Mouse (Mus musculus): ENCODE data around the gene Nat8l. TPM values are rescaled to one million over a fixed set of nuclear protein-coding genes. Genes with fewer than 3 reads are reported as not detected.
A peak's percentile ranks its signal among the peaks of the same experiment; 100 is the strongest.
"Not testable (repeated sequence)": the region's sequence is repeated elsewhere in the genome, so short reads cannot be mapped to it uniquely, and the experiment has no call there.

Nat8l gene
- not detected for polyA plus RNA-seq (2017; shearing (Covaris generic))

- no peak for ATAC-seq
Measured at GRCm38 (mm10) chr5:33995843-33996693, at the start of gene Nat8l. Gene Nat8l (plus strand): TSS chr5:33995984.

GRCm38 (mm10) chr5:33947035-33947434 lies 48.7 kb upstream of the Nat8l start:
- ATAC-seq: not testable (repeated sequence)

- ATAC-seq: no peak
Measured at GRCm38 (mm10) chr5:33948314-33948713, 47.5 kb upstream of the Nat8l start.

- ATAC-seq: no peak
Measured at GRCm38 (mm10) chr5:33953471-33954185, 42.2 kb upstream of the Nat8l start.

GRCm38 (mm10) chr5:33954354-33954753 lies 41.4 kb upstream of the Nat8l start:
- ATAC-seq: peak; percentile 46

- ATAC-seq: no peak
Measured at GRCm38 (mm10) chr5:33955868-33956267, 39.9 kb upstream of the Nat8l start.

DNA sequence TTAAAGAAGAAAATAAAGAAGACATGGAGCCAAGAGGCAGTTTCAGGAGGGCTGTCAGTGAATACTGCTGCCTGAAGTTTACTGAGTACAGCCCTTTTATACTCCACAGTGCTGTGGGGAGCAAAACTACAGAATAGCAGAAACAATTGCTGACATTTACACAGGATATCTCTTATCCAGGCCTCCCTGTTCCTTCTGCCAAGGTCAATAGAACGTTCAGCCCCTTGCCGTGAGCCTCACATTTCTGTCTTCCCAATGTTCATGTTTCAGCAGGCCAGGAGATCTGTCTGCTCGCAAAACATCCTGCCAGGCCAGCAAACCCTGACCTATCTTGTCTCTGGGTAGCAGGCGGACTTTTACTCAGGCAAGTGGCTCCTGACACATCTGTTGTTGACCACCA lies 36.4 kb upstream of the Nat8l start:
- ATAC-seq: no peak

DNA sequence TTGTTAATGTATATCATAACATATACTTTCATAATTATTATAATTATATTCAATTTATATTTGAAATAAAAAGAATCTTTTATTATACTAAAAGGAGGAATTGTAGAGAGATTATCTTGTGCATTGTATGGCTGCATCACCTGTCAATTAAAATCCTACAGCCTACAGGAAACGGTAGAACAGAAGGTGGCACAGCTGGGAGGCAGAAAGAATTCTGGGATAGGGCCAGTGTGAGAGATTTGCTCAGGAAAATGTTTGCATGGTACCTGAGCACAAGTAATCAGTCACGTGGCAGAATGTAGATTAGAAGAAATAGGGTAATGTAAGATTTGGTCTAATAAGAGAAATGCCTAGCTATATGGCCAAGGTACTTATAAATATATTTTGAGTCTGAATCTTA lies 21.0 kb upstream of the Nat8l start:
- ATAC-seq: no peak

DNA sequence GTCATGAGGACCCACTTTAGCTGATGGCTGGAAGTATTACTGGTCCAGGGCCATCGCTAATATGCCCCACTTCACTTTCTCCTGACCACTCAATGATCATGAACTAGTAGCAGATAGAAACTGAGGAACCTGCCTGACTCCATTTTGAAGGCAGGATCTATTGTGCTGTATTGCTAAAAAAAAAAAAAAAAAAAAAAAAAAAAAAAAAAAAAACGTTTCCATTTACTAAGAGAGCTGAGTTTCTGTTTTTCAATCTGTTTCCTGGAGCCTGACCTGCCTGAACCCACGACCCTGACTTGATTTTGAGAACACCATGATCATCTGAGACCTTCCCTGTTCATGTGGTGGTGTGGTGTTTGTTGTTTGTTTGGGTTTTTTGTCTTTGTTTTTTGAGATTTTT lies 19.5 kb upstream of the Nat8l start:
- ATAC-seq: no peak

DNA sequence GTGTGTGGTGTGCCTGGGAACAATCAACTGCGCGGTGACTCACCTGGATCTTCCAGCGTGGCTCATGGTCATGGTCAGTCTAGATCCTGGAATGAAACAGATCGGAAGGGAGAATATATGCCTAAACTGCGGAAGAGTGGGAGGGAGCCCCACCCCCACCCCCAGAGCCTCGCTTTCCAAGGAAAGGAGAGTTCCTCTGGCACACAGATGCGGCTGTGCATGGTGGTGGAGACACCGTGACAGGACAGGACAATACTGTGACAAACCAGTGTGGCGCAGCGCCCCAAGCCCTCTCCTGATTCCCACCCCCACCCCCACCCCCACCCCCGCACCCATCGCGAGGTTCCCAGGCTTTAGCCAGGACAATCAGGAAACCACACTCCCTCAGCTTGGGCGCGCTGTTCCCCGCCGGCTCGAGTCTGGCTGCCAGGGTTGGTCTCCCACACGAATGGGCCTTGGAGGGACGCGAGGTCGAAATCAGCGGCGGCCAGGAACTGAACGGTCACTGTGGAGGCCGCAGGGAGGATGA lies 13.0 kb upstream of the Nat8l start:
- ATAC-seq: no peak

DNA sequence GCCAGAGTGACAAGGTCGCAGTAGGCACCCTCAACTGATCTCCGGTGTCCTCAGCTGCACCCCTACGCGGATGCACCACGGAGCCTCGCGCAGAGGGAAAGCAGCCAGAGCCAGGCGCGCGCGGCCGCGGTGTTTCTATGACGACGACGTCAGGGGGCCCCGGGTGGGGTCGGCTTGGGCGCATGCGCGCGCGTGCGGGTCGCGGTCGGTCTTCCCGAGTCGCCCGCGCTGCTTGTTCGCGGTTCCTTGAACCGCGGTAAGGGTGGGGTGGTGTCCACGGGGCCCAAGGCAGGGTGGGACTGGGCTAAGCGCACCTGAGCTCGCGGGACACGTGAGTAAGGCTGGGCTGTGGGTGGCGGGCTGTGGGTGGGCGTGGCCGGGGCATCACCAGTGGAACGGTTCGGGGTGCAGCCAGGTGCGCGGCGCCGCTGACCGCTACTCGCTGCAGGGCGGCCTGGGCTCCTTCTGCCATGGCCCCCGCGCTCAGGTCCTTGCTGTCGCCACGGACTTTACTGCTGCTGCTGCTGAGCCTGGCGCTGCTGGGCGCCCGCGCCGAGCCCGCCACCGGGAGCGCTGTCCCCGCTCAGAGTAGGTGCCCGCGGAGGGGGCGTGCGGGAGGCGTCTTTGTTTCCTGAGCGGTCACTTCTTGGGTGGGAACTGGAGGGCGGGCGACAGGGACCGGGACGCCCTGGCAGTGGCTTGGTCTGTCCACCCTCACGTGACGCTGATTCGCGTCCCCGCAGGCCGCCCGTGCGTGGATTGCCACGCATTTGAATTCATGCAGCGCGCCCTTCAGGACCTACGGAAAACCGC lies 12.3 kb upstream of the Nat8l start, which contains the start of gene Gm1673:
Gene Gm1673, plus strand, starts transcription at position 125 of the 813 bp plus-strand sequence.
- no peak for ATAC-seq

DNA sequence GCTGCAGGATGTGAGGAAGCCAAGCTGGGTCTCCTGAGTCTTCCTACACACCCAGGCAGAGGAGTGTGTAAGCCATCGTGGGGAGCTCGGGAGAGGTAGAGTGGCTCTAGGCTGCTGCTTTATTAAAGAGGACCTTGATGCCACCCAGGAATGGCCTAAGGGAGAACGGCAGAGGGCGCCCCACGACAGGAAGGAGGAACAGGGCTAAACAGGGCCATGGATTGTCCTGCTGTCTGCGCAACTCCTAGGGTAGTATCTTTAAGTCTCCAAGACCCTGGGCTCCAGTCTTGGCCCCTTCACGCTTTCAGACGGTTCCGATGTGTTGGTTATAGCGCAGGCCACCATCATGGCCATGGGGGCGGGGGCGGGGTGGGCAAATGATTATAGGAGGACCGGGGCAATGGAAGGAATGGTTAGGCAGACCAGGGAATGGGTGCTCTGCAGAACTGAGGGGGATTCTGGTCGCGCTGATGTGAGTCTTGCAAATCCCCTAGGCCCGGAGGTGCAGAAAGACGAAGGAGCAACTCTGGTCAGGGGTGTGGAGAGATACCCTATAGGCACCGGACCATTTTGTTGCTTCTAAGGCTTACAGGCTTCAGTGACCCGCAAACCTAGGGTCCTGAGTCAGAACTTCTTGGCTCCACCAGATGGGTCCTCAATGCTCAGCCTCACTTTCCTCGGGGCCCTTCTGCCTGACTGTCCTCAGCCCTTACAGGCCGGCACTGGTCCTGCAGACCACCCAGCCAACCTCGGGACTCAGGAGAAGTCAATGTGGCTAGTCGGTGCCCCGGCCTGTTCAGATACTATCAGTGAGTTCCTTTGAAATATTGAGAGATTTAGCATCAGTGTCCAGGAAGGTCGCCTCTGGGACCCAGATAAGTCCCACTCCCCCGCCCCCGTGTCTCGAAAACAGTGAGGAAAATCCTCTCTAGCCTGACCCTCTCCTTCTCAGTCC lies 836 bp upstream of the Nat8l start:
- ATAC-seq: no peak

- ATAC-seq: no peak
Measured at GRCm38 (mm10) chr5:33996694-33997045, 886 bp downstream of the Nat8l start.

- no peak for ATAC-seq
Measured at GRCm38 (mm10) chr5:33997051-33997741, 1.4 kb downstream of the Nat8l start.

DNA sequence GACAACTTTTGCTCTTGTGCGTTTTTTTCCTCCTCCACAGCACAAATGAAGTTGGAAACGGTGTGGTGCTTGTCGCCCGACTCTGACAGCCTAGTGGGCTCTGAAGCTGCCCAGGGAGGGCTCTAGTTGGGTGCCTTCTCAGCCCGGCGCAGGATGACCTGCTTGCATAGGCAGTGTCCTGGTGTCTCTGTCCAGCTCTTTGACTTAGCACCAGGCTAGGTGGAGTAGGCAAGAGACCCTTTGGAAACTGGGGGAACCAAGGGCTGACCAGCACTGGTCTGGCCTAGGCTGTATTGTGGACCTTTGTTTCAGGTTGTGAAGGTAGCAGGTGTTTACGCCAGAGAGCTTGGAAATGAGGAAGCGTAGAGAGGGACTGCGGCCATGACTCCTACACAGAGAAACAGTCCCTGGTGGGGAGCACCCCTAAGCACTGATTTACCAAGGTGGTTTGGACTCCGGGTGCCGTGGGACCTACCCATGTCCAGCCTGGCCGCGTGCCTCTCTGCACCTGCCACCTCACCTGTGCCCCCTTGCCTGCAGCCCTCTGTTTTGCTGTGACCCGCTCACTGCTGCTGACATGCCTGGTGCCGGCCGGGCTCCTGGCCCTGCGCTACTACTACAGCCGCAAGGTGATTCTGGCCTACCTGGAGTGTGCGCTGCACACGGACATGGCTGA lies 2.2 kb downstream of the Nat8l start:
- ATAC-seq: no peak

GRCm38 (mm10) chr5:33998505-33998877 lies 2.7 kb downstream of the Nat8l start:
- ATAC-seq: no peak

- ATAC-seq: no peak
Measured at GRCm38 (mm10) chr5:33999466-34000090, 3.8 kb downstream of the Nat8l start.

GRCm38 (mm10) chr5:34000809-34001208 lies 5.0 kb downstream of the Nat8l start:
- ATAC-seq: no peak

- no peak for ATAC-seq
Measured at GRCm38 (mm10) chr5:34001401-34001800, 5.6 kb downstream of the Nat8l start.

- ATAC-seq: no peak
Measured at GRCm38 (mm10) chr5:34002636-34003035, 6.9 kb downstream of the Nat8l start.
